Mouse (Mus musculus): ENCODE results near the gene Adar.
"Not testable (repeated sequence)": the region's sequence is repeated elsewhere in the genome, so short reads cannot be mapped to it uniquely, and the experiment has no call there.

The Adar gene

GRCm38 (mm10) chr3:89794616-89795015 is 79.8 kb downstream of the Adar start:
- no peak for DNase-seq (ENCODE audit: low spot score in 2 of 2)

- DNase-seq (ENCODE audit: low spot score in 2 of 2): no peak
These were observed 80.9 kb downstream of the Adar start for GRCm38 (mm10) chr3:89795746-89796145.

- peak in 1 of 2 experiments; percentile 47 for DNase-seq (ENCODE audit: low spot score in 2 of 2)
These were observed 81.5 kb downstream of the Adar start for GRCm38 (mm10) chr3:89796358-89796757.

GRCm38 (mm10) chr3:89798518-89798917 is 83.7 kb downstream of the Adar start:
- no peak for DNase-seq (ENCODE audit: low spot score in 2 of 2)

- DNase-seq (ENCODE audit: low spot score in 2 of 2): no peak
These were observed 84.7 kb downstream of the Adar start for GRCm38 (mm10) chr3:89799476-89799875.

GRCm38 (mm10) chr3:89800078-89800477 is 85.3 kb downstream of the Adar start:
- DNase-seq (ENCODE audit: low spot score in 2 of 2): not testable (repeated sequence)

- DNase-seq (ENCODE audit: low spot score in 2 of 2): no peak
These were observed 86.1 kb downstream of the Adar start for GRCm38 (mm10) chr3:89800774-89801506.

GRCm38 (mm10) chr3:89801507-89801847 is 86.7 kb downstream of the Adar start:
- DNase-seq (ENCODE audit: low spot score in 2 of 2): no peak

- DNase-seq (ENCODE audit: low spot score in 2 of 2): no peak
These were observed 88.1 kb downstream of the Adar start for GRCm38 (mm10) chr3:89802876-89803275.
